Mouse (Mus musculus): ENCODE measurements around the gene Ank2.

Ank2 gene

GRCm38 (mm10) chr3:126971531-126971930, 527.6 kb downstream of the Ank2 start:
- DNase-seq: no peak

- DNase-seq: no peak
Measured at GRCm38 (mm10) chr3:126968721-126969120, 530.4 kb downstream of the Ank2 start.

- no peak for DNase-seq
Measured at GRCm38 (mm10) chr3:126965767-126966166, 533.4 kb downstream of the Ank2 start.

GRCm38 (mm10) chr3:126962326-126962725, 536.8 kb downstream of the Ank2 start:
- no peak for DNase-seq

- no peak for DNase-seq
Measured at GRCm38 (mm10) chr3:126952698-126953097, 546.5 kb downstream of the Ank2 start.

- DNase-seq: no peak
Measured at GRCm38 (mm10) chr3:126946591-126946990, 552.6 kb downstream of the Ank2 start.

GRCm38 (mm10) chr3:126944838-126945237, 554.3 kb downstream of the Ank2 start:
- no peak for DNase-seq

- no peak for DNase-seq
Measured at GRCm38 (mm10) chr3:126944081-126944480, 555.1 kb downstream of the Ank2 start.

GRCm38 (mm10) chr3:126940452-126940851, 558.7 kb downstream of the Ank2 start:
- no peak for DNase-seq

- DNase-seq: peak; percentile 32
Measured at GRCm38 (mm10) chr3:126931884-126932506, 567.2 kb downstream of the Ank2 start.

GRCm38 (mm10) chr3:126923575-126924382, 575.4 kb downstream of the Ank2 start:
- DNase-seq: no peak

GRCm38 (mm10) chr3:126921941-126922340, 577.2 kb downstream of the Ank2 start:
- DNase-seq: no peak

GRCm38 (mm10) chr3:126920296-126920695, 578.9 kb downstream of the Ank2 start:
- DNase-seq: no peak

- no peak for DNase-seq
Measured at GRCm38 (mm10) chr3:126918805-126919473, 580.2 kb downstream of the Ank2 start.

GRCm38 (mm10) chr3:126916381-126916780, 582.8 kb downstream of the Ank2 start:
- no peak for DNase-seq

GRCm38 (mm10) chr3:126903543-126903942, 595.6 kb downstream of the Ank2 start:
- peak; percentile 36 for DNase-seq

GRCm38 (mm10) chr3:126886644-126887043, 612.5 kb downstream of the Ank2 start:
- DNase-seq: no peak

GRCm38 (mm10) chr3:126886090-126886489, 613.1 kb downstream of the Ank2 start:
- DNase-seq: no peak

GRCm38 (mm10) chr3:126878233-126878632, 620.9 kb downstream of the Ank2 start:
- DNase-seq: no peak
